Mouse (Mus musculus): Measurements from ENCODE around the gene Tmprss9.
A peak's percentile ranks its signal among the peaks of the same experiment; 100 is the strongest.

The Tmprss9 gene

GRCm38 (mm10) chr10:80843087-80843930 is 28.3 kb upstream of the Tmprss9 start:
- no peak for DNase-seq (ENCODE audit: low spot score)

DNA sequence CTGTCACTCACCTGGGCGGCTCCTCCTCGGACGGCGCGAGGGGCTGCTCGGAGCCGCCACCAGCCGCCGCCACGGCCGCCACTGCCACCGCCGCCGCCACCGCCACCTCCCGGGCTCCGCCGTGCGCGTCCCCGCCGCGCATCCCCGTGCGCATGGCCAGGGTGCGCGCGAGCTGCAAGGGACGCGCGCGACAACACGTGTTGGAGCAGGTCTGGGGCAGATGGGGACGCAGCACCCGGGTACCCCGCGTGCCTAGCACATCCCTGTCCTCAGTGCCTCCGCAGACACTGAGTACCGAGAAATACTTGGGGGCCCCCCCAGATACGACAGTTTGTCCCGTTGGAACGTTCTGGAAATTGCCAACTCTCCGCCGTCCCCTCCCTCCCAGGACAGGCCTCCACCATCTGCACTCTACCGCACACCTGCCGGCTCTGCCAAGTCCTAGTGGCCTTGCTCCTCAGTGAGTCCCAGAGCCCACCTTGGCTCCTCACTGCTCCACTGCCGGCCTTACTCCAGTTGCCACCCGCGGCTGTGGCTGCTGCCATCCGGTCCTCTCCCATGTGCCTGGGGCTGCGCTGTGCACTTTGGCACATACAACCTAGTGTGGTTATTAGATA is 27.6 kb upstream of the Tmprss9 start, which contains the start of gene Lingo3:
TSS of gene Lingo3 (minus strand) at position 109 of the 617 bp plus-strand sequence.
- DNase-seq (ENCODE audit: low spot score), result no peak

DNA sequence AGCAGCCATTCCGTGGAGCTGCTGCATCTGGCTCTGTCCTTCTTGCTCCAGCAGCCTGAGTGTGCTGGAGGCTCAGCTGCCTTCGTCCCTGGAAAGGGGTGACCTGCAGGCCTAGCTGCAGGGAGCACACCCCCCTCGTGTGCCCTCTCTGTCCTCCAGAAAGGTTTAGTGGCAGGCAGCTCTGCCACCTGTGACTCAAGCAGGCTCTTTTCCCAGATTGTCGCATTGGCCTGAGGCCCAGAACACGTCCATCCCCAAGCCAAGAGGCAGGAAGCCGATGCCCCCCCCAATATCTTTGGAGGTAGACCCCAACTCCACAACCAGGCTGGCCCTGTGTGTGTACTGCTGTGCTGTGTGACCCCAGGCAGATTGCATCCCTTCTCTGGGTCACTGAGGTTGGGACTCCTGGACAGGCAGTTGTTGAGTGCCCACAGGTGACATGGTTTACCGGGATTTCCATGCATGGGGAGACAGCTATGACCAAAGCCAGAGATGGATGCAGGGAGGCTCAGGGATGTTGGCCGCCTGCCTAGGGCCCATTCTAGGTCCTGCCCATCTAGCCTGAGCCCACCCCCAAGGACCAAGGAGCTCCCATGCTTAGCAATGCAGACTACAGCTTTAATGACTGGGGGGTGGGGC is 26.5 kb upstream of the Tmprss9 start:
- DNase-seq (ENCODE audit: low spot score), result no peak

DNA sequence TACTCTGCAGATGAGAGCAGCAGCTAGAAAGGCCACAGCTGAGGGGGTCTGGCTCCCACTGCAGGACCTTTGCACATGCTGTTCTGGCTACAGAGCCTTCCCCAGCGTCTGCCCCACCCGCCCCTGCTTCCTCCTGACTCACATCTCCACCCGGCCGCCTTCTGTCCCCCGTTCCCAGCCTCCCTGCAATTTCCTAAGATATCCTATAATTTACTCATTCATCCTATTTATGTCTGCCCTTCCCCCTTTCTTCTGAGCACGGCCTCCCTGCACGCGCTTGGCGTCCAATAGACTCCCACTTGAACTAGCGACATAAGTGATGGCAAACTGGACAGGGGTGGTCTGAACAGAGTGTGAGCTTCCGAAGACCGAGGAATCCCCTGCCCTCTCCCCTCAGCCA is 25.9 kb upstream of the Tmprss9 start:
- DNase-seq (ENCODE audit: low spot score), result no peak

DNA sequence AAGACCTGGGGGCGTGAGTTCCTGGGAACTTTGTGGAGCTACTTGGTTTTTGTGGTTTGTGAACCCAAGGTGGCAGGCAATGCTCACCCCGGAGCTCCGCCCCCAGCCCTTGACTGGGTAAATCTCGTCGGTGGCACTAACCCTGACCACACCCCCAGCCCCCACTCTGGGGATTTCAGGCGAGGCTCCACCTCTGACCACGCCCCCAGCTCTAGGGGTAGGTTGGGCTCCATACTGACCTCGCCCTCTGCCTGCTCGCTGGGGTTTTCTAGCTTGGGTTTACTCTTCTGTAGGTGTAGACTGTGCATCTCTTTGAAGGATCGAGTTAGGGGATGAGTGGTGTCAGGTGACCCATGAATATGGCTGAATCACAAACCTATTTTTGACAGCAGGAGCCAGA is 23.1 kb upstream of the Tmprss9 start:
- no peak for DNase-seq (ENCODE audit: low spot score)

DNA sequence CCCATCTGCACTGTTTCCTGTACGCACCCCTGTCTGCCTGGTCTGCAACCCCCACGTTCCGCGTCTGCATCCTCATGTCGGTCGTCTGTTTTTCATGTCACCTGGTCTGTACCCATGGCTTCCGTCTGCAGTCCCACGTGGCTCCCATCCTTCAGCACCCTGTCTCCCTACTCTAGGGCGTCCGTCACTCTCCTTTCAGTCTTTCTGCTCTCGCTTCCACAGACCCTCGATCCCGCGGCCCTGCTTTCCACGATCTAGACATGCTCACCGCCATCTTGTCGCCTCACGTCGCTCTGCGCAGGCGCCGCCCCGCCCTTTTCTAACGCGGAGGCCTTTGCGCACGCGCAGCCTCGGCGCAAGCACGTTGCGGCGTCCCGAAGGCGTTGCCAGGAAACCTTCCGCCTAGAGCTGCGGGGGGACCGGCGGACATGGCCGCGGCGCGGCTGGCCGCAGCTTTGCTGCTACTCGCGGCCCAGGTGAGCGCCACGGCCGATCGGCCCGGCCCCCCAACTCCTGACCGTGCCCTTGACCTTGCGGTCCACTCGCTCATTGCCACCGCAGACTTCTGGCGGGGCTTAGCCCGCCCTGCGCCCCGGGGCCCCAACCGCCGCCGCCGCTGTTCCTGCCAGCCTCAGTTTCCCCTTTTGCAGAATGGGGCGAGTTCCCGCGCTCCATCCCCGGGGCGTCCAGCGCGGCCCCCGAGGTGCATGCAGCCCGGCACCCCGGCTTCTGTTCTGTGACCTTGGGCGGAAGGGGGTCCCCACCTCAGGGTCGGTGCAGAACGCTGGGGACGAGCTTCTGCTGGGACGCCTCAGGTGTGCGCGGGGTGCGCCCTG is 16.5 kb upstream of the Tmprss9 start, which contains the start of the genes Lsm7 and Sppl2b:
TSS of gene Lsm7 (minus strand) at position 297 of the 836 bp plus-strand sequence.
TSS of gene Sppl2b (plus strand) at position 363 of the 836 bp plus-strand sequence.
- peak; percentile 94 for DNase-seq (ENCODE audit: low spot score)

GRCm38 (mm10) chr10:80855749-80856073 is 15.9 kb upstream of the Tmprss9 start:
- DNase-seq (ENCODE audit: low spot score), result no peak

DNA sequence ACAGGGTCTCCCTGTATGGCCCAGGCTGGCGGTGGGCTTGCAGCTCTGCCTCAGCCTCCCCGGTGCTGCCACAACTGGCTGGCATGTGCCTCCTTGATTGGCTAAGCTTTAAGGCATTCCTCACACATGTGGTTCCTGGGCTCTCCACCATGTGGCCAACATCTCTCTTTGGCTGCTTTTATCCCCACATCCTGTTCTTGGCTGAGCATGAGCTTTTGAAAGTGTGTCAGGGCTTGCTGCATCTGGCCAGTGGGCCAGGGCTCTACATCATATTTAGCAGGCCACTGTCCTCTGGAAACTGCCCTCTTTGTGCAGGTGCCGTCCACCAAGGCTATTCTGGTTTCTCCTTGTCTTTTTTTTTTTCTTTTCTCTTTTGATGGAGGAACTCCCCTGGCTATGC is 15.4 kb upstream of the Tmprss9 start:
- peak; percentile 48 for DNase-seq (ENCODE audit: low spot score)

DNA sequence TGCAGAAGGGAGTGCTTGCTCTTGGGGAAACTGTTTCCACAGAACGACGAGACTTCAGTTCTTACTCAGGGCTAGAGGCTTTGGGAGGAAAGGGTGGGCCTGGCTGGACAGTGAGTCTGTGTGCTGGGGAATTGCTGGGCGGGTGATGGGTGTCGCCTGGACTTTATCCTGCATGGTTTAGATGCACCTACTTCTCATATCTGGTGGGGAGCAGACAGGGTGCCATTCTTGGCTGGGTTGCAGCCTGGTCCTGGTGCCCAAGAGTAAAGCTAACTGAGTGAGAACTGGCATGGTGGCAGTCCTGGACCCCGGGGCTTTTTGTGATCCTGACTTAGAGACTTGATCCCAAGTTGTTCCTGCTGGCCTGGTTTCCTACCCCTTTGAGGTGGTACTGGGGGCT is 14.7 kb upstream of the Tmprss9 start:
- no peak for DNase-seq (ENCODE audit: low spot score)

DNA sequence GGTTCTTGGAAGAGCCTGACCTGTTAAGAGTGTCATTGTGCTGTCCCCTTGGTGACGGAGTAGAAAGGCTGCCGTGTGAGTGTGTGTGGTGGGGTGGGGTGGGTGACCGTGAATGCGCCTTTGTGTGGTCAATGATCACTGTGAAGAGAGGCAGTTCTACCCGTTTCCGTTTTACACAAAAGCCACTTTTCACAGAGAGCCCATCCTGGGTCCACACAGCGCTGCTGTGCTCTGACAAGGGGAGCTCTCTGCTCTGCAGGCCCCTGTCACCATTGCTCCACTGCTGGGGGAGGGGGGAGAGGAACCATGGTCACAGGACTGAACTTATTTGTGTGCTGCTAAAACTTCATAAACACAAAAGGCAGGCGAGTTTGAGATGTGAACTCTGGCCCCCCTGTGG is 14.3 kb upstream of the Tmprss9 start:
- no peak for DNase-seq (ENCODE audit: low spot score)

- DNase-seq (ENCODE audit: low spot score), result no peak
Measured at GRCm38 (mm10) chr10:80857848-80858247, 13.8 kb upstream of the Tmprss9 start.

DNA sequence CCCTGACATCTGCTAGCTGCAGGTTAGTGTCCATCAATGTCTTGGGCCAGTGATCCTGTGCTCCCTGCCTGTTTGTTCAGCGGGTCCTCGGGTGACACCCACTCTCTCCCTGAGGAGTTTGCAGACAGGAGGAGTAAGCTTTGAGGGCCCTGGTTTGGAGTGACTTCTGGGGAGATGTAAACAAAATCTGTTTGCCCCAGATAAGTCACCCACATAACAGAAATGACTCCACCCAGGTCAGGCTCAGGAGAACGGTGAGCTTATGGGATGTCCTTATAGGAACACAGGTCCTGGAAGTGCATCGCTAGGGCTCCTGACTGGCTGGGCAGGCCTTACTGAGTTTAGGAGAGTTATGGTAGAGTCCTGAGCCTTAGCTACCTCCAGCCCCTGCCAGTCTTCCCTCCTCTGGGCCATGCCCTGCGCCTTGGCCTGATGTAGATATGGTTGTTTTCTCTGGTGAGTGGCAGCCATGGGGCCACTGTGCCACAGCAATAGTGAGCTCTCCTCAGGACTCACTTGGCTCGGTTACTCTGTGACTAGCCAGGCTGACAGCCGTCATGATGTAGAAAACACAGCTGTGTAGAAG is 13.2 kb upstream of the Tmprss9 start:
- DNase-seq (ENCODE audit: low spot score), result no peak

- no peak for DNase-seq (ENCODE audit: low spot score)
Measured at GRCm38 (mm10) chr10:80862305-80862704, 9.3 kb upstream of the Tmprss9 start.

DNA sequence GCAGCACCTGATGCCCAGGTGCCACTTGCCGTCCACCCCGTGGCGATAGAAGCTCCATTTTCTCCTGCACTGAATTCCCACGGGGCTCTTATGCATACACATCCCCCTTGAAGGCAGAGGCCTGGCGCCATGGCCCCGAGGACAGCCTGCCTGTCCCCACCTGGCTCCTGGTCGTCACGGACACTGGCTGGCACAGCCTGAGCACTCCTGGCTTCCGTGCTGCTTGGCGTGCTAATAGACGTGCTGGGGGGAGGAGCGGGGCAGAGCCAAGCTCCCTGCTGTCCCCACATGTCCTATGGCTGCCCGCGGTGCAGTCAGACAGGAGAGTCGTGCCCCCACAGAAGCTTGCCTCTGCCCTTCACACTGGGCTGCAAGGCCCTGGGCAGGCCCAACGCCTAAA is 7.2 kb upstream of the Tmprss9 start:
- DNase-seq (ENCODE audit: low spot score), result no peak

- DNase-seq (ENCODE audit: low spot score), result no peak
Measured at GRCm38 (mm10) chr10:80870993-80871392, 655 bp upstream of the Tmprss9 start.

DNA sequence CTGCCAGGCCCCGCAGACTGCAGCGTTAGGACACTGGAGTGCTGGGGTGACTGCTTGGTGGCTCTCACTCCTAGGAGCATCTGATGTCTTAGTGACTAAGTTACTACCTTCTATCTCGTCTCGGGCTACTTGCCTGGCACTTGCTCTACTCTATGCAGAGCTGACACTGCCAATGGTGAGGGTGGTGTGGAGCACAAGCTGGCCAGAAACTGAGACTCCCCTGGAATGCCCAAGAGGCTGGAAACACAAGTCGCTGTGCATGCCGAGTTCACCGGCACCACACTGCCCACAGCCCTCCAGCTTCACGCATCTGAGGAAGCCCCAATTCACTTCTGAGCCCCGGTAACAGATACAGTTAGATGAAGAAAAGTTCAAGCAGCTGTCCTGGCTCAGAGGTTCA is 2.4 kb downstream of the Tmprss9 start:
- DNase-seq (ENCODE audit: low spot score), result no peak

GRCm38 (mm10) chr10:80876028-80876427 is 4.4 kb downstream of the Tmprss9 start:
- DNase-seq (ENCODE audit: low spot score), result peak; percentile 57

GRCm38 (mm10) chr10:80876594-80876993 is 4.9 kb downstream of the Tmprss9 start:
- DNase-seq (ENCODE audit: low spot score), result no peak

GRCm38 (mm10) chr10:80880131-80880641 is 8.5 kb downstream of the Tmprss9 start:
- peak; percentile 65 for DNase-seq (ENCODE audit: low spot score)

- DNase-seq (ENCODE audit: low spot score), result no peak
Measured at GRCm38 (mm10) chr10:80880901-80881300, 9.3 kb downstream of the Tmprss9 start.

DNA sequence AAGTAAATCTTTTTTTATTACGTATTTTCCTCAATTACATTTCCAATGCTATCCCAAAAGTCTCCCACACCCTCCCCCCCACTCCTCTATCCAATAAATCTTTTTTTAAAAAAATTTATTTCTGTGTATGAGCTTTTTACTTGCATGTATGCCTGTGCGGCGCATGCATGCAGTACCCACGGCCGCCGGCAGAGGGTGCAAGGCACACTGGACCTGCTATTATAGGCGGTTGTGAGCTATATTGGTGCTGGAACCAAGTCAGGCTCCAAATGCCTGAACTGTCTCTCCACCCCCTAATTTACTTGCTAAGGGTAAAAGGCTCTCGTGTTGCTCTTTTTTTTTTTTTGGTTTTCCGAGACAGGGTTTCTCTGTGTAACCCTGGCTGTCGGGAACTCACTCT is 9.7 kb downstream of the Tmprss9 start:
- peak; percentile 50 for DNase-seq (ENCODE audit: low spot score)
